Mouse (Mus musculus): ENCODE measurements at regions not wholly inside any gene's neighbourhood (a gene's known extent, or its start where the extent isn't known, plus 50 kb on each side); places are given as distances from the start of the nearest gene placed in this dataset.
"Not testable (repeated sequence)": the region's sequence is repeated elsewhere in the genome, so short reads cannot be mapped to it uniquely, and the experiment has no call there.

- intact Hi-C loops (cut with DNase I); DNase-seq (ENCODE audit: extremely low spot score in 1 of 2, low spot score in 2 of 2): not testable (repeated sequence)
Observed at GRCm38 (mm10) chr4:3497392-3497791, 312.2 kb upstream of the Vmn1r3 start.

- intact Hi-C loops (cut with DNase I); DNase-seq (ENCODE audit: extremely low spot score in 1 of 2, low spot score in 2 of 2): not testable (repeated sequence)
Observed at GRCm38 (mm10) chr4:3495987-3496386, 310.8 kb upstream of the Vmn1r3 start.

- intact Hi-C loops (cut with DNase I); DNase-seq (ENCODE audit: extremely low spot score in 1 of 2, low spot score in 2 of 2): not testable (repeated sequence)
Observed at GRCm38 (mm10) chr4:3494123-3494681, 309.0 kb upstream of the Vmn1r3 start.

- DNase-seq (ENCODE audit: extremely low spot score in 1 of 2, low spot score in 2 of 2), result not testable (repeated sequence)
Observed at GRCm38 (mm10) chr4:3490901-3491300, 305.7 kb upstream of the Vmn1r3 start.

GRCm38 (mm10) chr4:3482092-3482491 is 296.9 kb upstream of the Vmn1r3 start:
- DNase-seq (ENCODE audit: extremely low spot score in 1 of 2, low spot score in 2 of 2), result no peak
- intact Hi-C loops (cut with DNase I), result no loop called here

More at GRCm38 (mm10) chr4:3490901-3491300, 305.7 kb upstream of the Vmn1r3 start:
- intact Hi-C loops (cut with DNase I), result not testable (repeated sequence)

GRCm38 (mm10) chr4:3456773-3457172 is 271.6 kb upstream of the Vmn1r3 start:
- intact Hi-C loops (cut with DNase I), result no loop called here

GRCm38 (mm10) chr4:3437380-3437779 is 252.2 kb upstream of the Vmn1r3 start:
- DNase-seq (ENCODE audit: extremely low spot score in 1 of 2, low spot score in 2 of 2), result not testable (repeated sequence)
- intact Hi-C loops (cut with DNase I), result loop anchor here (5.0 kb wide), 1 partner anchor 380 kb away; no protein-coding TSS in a partner anchor

More at GRCm38 (mm10) chr4:3456773-3457172, 271.6 kb upstream of the Vmn1r3 start:
- no peak for DNase-seq (ENCODE audit: extremely low spot score in 1 of 2, low spot score in 2 of 2)

GRCm38 (mm10) chr4:3427968-3428367 is 242.8 kb upstream of the Vmn1r3 start:
- DNase-seq (ENCODE audit: extremely low spot score in 1 of 2, low spot score in 2 of 2), result no peak
- intact Hi-C loops (cut with DNase I), result no loop called here

GRCm38 (mm10) chr4:3419920-3420499 is 234.9 kb upstream of the Vmn1r3 start:
- peak; percentile 9 to 30 for DNase-seq (ENCODE audit: extremely low spot score in 1 of 2, low spot score in 2 of 2)
- intact Hi-C loops (cut with DNase I), result no loop called here

- intact Hi-C loops (cut with DNase I), result no loop called here
- DNase-seq (ENCODE audit: extremely low spot score in 1 of 2, low spot score in 2 of 2), result no peak
Observed at GRCm38 (mm10) chr4:3416670-3417069, 231.5 kb upstream of the Vmn1r3 start.

- intact Hi-C loops (cut with DNase I); DNase-seq (ENCODE audit: extremely low spot score in 1 of 2, low spot score in 2 of 2): not testable (repeated sequence)
Observed at GRCm38 (mm10) chr4:3414442-3415022, 229.4 kb upstream of the Vmn1r3 start.

- intact Hi-C loops (cut with DNase I), result no loop called here
- DNase-seq (ENCODE audit: extremely low spot score in 1 of 2, low spot score in 2 of 2), result no peak
Observed at GRCm38 (mm10) chr4:3413493-3414441, 228.6 kb upstream of the Vmn1r3 start.

GRCm38 (mm10) chr4:3412323-3412722 is 227.2 kb upstream of the Vmn1r3 start:
- intact Hi-C loops (cut with DNase I); DNase-seq (ENCODE audit: extremely low spot score in 1 of 2, low spot score in 2 of 2): not testable (repeated sequence)

- intact Hi-C loops (cut with DNase I), result not testable (repeated sequence)
Observed at GRCm38 (mm10) chr4:3402856-3403255, 217.7 kb upstream of the Vmn1r3 start.

GRCm38 (mm10) chr4:3401766-3402165 is 216.6 kb upstream of the Vmn1r3 start:
- intact Hi-C loops (cut with DNase I); DNase-seq (ENCODE audit: extremely low spot score in 1 of 2, low spot score in 2 of 2): not testable (repeated sequence)

More at GRCm38 (mm10) chr4:3402856-3403255, 217.7 kb upstream of the Vmn1r3 start:
- DNase-seq (ENCODE audit: extremely low spot score in 1 of 2, low spot score in 2 of 2), result not testable (repeated sequence)

- DNase-seq (ENCODE audit: extremely low spot score in 1 of 2, low spot score in 2 of 2); intact Hi-C loops (cut with DNase I): not testable (repeated sequence)
Observed at GRCm38 (mm10) chr4:3391579-3391978, 206.4 kb upstream of the Vmn1r3 start.

- intact Hi-C loops (cut with DNase I); DNase-seq (ENCODE audit: extremely low spot score in 1 of 2, low spot score in 2 of 2): not testable (repeated sequence)
Observed at GRCm38 (mm10) chr4:3373027-3373763, 188.0 kb upstream of the Vmn1r3 start.

GRCm38 (mm10) chr4:3368021-3368420 is 182.9 kb upstream of the Vmn1r3 start:
- DNase-seq (ENCODE audit: extremely low spot score in 1 of 2, low spot score in 2 of 2); intact Hi-C loops (cut with DNase I): not testable (repeated sequence)
